Mouse (Mus musculus): ENCODE results near the gene Necab3.

DNA sequence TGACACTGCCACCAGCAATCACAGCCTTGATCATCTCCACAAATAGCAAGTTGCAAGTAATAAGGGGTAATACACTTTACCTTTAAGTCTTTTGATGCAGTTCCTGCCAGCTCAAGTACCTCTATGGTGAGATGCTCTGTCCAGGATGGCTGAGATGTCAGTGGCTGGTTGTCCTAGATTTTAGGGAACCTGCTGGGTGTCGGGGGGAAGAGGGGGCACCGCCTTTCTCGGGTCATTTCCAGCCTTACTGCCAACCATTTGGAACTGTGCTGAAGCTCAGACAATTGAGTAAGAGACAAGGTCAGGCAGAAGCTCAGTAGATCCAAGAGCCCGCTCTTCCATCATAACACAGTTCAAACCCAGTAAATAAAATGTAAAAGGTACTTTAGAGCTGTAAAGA is 63.7 kb downstream of the Necab3 start:
- no peak for TF ChIP-seq MAFK (IDR thresholded peaks at IDR 0.05; ENCODE audit: insufficient read depth, low read depth, low read length)
- no peak for TF ChIP-seq CHD2 (IDR thresholded peaks at IDR 0.05; ENCODE audit: low read depth, low read length)
- no peak for TF ChIP-seq HCFC1 (IDR thresholded peaks at IDR 0.05; ENCODE audit: borderline replicate concordance, insufficient read depth, low read length)
- TF ChIP-seq ZC3H11A (IDR thresholded peaks at IDR 0.05; ENCODE audit: borderline replicate concordance, low read depth, low read length) = no peak
